Mouse (Mus musculus) cerebellum, postnatal 36 days (tissue): ENCODE results near the gene Pkp4.
"Not testable (repeated sequence)": the region's sequence is repeated elsewhere in the genome, so short reads cannot be mapped to it uniquely, and the experiment has no call there.

Experiments used
- DNase-seq, 2 experiments: peaks; one replicate each; pipeline ENCODE4 v3.0.0; 2021 to 2022; ENCODE audit warnings: mixed read lengths in 2 of 2

The Pkp4 gene

DNA sequence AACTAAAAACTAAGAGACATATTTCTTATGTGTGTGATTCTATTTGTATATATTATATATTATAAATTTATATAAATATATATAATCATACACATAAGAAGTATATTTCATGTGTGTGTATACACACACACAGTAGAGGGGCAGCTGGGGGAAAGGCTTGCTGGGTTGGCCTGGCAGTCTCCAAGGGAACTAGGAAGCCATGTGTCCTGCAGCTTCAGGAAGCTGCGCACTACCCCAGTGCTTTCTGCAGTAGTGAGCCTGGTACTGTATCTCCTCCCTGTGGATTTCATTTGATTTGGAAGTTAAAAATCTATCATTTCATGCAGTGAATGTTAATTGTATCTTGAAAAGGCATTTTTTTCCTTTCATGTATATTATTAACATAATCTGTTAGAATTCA, 180.2 kb downstream of the Pkp4 start:
- DNase-seq = no peak

DNA sequence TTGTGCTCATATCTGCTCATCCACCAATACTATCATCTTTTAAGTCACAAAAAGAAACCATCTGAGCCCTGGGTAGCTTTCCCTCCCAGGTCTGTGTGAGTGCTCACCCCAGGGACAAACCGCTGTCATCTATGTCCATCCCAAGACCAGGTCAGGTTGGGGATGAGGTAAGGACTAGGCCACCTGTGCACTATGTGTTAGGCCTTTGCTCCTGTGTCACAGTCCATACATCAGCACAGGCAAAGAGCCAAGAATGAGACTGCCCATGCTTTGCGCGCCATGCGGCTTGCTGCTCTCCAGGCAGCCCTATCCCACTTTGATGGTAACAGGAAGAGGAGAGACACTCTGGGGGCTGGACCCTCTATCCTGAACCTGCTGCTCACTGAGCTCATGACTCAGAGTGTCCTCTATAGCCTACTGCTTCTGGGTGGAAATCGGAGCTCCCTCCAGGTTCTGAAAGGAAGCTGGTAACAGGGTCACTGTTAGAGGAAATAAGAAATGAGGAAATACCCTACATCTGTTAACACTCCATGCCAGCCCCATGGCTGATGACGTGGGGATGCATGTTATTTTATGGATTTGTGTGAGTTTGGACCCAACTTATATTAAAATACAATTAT, 182.1 kb downstream of the Pkp4 start:
- DNase-seq = no peak

GRCm38 (mm10) chr2:59343834-59344233, 183.2 kb downstream of the Pkp4 start:
- no peak for DNase-seq

DNA sequence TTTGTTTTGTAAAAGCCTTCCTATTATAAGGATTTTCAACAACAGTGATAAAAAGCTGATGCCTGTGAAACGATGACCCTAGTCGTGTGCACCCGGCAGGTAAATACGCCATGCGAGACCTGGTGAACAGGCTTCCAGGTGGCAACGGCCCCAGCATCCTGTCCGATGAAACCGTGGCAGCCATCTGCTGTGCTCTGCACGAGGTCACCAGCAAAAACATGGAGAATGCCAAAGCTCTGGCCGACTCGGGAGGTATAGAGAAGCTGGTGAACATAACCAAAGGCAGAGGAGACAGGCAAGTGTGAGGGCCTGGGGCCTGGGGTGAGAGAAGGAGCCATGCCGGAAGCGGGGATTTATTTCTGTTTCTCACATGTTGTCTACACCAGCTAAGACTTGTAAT, 184.0 kb downstream of the Pkp4 start:
- peak; percentile 87 to 89 for DNase-seq

DNA sequence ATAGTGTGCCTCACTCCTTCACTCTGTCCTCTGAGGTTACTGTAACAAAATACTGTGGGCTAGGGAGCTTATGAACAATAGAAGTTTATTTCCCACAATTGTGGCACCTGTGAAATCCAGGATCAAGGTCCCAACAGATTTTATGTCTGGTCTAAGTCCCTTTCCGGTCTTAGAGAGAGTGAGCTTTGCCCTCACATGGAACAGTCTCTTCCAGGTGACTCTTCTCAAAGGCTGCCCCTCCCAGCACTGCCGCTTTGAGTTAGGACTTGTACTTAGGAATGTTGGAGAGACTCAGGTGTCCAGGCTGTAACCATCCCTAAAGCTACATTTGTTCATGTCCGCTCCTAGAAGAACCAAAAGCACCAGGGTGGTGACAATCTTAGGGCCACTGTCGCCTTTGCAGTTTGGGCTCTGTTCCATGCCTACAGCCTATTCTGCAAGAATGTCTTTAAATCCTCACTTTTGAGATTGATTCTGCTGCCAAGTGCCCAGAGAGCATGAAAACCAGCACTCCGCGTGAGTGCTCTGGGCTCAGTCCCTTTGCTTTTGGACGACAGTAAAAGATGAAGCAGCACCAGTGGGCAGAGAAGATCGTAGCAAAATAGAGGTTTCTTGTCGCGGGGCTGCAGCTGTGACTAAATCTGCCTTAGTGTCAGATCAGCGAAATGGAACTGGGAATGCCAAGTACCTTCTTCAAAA, 184.6 kb downstream of the Pkp4 start:
- DNase-seq = peak in 1 of 2 experiments; percentile 49

DNA sequence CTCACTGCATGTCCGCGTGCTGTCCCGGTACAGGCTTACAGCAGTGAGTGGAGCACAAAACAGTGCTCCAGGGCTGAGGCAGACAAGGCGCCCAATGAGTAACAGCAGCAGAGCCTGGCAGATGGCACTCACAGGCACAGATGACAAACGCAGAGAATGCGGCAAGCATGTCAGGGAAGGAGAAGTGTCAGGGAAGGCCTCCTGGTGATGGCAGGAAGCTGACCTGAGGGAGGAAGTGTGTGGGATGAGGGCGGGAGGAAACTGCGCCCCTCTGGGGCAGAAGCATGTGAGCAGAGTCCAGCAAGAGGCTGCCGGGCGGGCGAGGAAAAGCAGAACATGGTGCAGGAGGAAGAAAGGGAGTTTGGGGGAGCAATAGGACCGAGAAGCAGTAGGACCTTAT, 185.8 kb downstream of the Pkp4 start:
- DNase-seq = peak; percentile 60 to 61

GRCm38 (mm10) chr2:59348585-59348984, 187.9 kb downstream of the Pkp4 start:
- no peak for DNase-seq

GRCm38 (mm10) chr2:59350094-59350493, 189.4 kb downstream of the Pkp4 start:
- DNase-seq = no peak

- no peak for DNase-seq
These were observed 190.9 kb downstream of the Pkp4 start for GRCm38 (mm10) chr2:59351303-59352099.

DNA sequence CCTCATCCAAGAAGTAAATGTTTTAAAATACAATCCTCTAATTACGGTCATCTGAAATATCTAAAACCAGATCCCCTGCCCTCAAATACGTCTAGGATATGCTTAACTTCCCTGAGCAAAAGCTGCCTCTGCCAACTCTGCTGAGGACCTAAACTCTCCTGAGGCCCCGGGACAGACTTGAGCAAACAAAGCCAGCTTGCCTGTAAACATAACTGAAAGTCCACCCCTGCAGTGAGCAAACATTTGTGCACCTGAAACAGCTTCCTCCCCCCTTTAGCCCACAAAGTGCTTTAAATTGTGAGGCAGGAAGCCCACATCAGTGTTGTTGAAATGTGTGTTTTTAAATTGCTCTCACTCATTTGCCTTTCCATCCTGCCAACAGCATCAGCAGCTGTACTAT, 193.2 kb downstream of the Pkp4 start:
- DNase-seq = no peak

- no peak for DNase-seq
These were observed 195.1 kb downstream of the Pkp4 start for GRCm38 (mm10) chr2:59355531-59356289.

DNA sequence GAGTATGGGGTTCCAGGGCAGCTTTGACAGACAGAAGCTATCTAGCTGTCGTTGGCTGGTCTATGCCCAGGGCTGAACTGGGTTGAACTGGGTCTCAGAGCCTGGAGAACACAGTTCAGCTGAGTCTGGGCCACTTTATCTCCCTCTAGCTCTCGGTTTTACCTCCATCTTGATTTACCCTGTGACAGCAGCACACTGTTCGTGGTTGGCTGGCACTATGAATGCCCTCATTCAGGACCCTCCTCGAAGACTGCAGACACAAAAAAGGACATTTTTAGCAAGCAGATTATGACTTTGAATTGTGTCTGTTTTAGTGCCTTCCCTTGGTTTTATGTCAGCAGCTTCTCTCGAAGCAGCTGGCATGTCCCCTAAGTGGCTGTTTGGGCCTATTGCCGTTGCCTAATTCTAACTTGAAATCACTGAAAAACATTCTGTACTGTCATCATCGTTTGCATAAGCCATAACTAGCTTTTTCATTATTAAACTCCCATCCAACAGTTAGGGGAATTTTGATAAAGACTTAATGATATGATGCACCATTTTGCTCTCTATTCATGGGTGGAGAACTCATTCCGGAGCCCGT, 199.2 kb downstream of the Pkp4 start:
- DNase-seq = no peak

- DNase-seq = no peak
These were observed 200.7 kb downstream of the Pkp4 start for GRCm38 (mm10) chr2:59361350-59361780.

GRCm38 (mm10) chr2:59364156-59364842, 203.6 kb downstream of the Pkp4 start:
- no peak for DNase-seq

- no peak for DNase-seq
These were observed 206.5 kb downstream of the Pkp4 start for GRCm38 (mm10) chr2:59367191-59367590.

- DNase-seq = no peak
These were observed 212.5 kb downstream of the Pkp4 start for GRCm38 (mm10) chr2:59373113-59373512.

GRCm38 (mm10) chr2:59378096-59378495, 217.4 kb downstream of the Pkp4 start:
- no peak for DNase-seq

- not testable (repeated sequence) for DNase-seq
These were observed 218.2 kb downstream of the Pkp4 start for GRCm38 (mm10) chr2:59378861-59379260.

DNA sequence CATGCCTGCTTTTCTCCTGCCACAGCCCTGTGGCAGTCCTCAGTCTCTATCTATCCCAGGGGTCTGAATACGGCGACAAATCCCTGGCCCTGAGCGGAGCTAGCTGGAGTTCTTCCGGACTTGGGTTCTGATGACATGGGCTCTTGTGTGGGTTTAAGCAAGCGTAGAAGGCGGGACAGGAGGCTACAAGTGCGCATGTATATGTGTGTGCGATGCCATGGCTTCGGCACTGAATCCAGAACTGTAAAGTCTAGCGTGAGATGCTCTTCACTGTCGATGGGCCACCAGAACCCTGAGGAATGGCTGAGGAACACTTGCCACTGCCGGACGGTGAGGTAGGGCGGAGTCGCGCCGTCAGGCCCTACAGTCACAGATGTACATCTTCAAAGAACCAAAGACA, 222.6 kb downstream of the Pkp4 start:
- no peak for DNase-seq

DNA sequence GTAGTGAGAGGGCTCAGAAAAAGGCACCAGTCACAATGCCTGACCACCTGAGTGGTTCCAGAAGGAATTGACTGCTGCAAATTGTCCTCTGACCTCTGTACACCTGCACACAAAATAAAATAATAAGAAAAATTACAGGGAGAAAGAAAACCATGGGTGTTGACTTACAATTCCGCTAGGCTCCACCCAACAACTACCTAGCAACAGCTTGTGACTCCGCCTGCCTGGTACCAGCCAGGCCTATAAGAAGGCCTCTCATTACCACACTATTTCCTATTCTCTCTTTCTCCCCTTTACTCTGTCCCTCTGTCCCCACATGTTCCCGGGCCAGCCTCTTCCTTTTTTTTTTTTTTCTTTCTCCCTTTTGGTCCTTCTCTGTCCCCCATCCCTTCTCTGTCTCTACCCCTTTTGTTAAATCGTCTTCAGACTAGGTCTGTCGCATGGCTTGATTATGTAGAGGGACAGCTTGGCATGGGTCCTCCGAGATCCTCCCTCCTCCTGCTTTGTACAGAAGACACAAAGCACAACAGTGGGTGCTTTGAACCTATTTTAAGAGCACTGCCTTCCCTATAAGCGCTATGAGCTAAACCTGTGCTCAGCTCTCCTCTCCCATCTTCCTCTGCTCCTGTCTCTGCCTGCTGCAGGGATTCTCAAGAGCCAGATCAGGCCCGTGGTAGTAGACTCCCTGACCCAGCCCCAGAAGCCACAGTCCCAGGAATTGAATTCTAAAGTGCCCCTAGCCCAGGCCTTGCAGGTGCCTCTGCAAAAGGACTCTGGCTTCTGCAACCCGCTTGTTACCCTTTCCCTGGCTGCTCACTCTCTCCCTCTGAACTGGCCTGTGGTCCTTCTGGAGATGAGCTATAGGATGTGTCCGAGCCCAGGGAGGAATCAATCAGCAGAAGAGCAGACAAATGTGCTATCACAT, 223.5 kb downstream of the Pkp4 start:
- no peak for DNase-seq
